Mouse (Mus musculus) kidney, postnatal 0 days (tissue): Measurements from ENCODE around the gene Dirc2. TPM values are rescaled to one million over a fixed set of nuclear protein-coding genes. Genes with fewer than 3 reads are reported as not detected.

Experiments used
- ATAC-seq: fragments of 200-750 bp; cut with Nextera tagmentation; replicated peaks from 2 replicates; pipeline ENCODE4 v1.8.0; 2017; ENCODE audit warnings: low read depth, moderate number of reproducible peaks, moderate TSS enrichment, moderate library complexity; ENCODE audit not compliant: low FRiP score
- DNase-seq: peaks from one replicate; pipeline ENCODE4 v3.0.0-alpha.2; 2016; ENCODE audit warnings: low spot score
- H3K27ac ChIP-seq: fragments of 300-500 bp; sonication (generic); 2 replicates; pipeline ENCODE4 v1.5.1; 2014; ENCODE audit warnings: mild to moderate bottlenecking
- H3K27me3 ChIP-seq: fragments of 300-500 bp; sonication (generic); 2 replicates; pipeline ENCODE4 v1.6.1; 2014; ENCODE audit warnings: low read length, mixed read lengths; ENCODE audit not compliant: insufficient read depth
- H3K36me3 ChIP-seq: fragments of 300-500 bp; sonication (generic); 2 replicates; pipeline ENCODE4 v1.6.1; 2014; ENCODE audit warnings: low read length, mixed read lengths; ENCODE audit not compliant: insufficient read depth
- H3K4me1 ChIP-seq: fragments of 300-500 bp; sonication (generic); replicated peaks from 2 replicates; pipeline ENCODE4 v1.6.1; 2014; ENCODE audit warnings: antibody characterized with exemption, low read length, mixed read lengths; ENCODE audit not compliant: insufficient read depth
- H3K4me2 ChIP-seq: fragments of 300-500 bp; sonication (generic); 2 replicates; pipeline ENCODE4 v1.6.1; 2014; ENCODE audit warnings: mild to moderate bottlenecking, low read length, moderate library complexity, mixed read lengths
- H3K4me3 ChIP-seq: fragments of 300-500 bp; sonication (generic); replicated peaks from 2 replicates; pipeline ENCODE4 v1.5.1; 2014; ENCODE audit warnings: low read depth, low read length
- H3K9ac ChIP-seq: fragments of 300-500 bp; sonication (generic); 2 replicates; pipeline ENCODE4 v1.6.1; 2014; ENCODE audit warnings: low read depth, low read length
- H3K9me3 ChIP-seq: fragments of 300-500 bp; sonication (generic); replicated peaks from 2 replicates; pipeline ENCODE4 v1.6.1; 2016; ENCODE audit warnings: low read length, inconsistent platforms, mixed read lengths
- CTCF ChIP-seq: IDR thresholded peaks from 2 replicates; pipeline ENCODE4 v1.5.1; 2016; ENCODE audit warnings: antibody characterized with exemption, low read depth, mild to moderate bottlenecking, moderate library complexity
- WGBS: fragments of 180-500 bp; shearing (Covaris S2); extraction: QIAGEN DNeasy Blood & Tissue Kit; methylation state at CpG from one replicate; pipeline ENCODE4 v1.1.7; 2014; 5-methylcytosine and 5-hydroxymethylcytosine counted together
- polyA plus RNA-seq: library from polyadenylated mRNA; unstranded; fragments of >200 nt; fragmentation: Nextera tagmentation; extraction: Ambion mirVana; gene quantifications from 2 replicates; pipeline ENCODE4 v1.2.1, GENCODE M21; 2015

Dirc2 gene
- polyA plus RNA-seq: 17.3 and 17.7 TPM in 2 replicates

DNA sequence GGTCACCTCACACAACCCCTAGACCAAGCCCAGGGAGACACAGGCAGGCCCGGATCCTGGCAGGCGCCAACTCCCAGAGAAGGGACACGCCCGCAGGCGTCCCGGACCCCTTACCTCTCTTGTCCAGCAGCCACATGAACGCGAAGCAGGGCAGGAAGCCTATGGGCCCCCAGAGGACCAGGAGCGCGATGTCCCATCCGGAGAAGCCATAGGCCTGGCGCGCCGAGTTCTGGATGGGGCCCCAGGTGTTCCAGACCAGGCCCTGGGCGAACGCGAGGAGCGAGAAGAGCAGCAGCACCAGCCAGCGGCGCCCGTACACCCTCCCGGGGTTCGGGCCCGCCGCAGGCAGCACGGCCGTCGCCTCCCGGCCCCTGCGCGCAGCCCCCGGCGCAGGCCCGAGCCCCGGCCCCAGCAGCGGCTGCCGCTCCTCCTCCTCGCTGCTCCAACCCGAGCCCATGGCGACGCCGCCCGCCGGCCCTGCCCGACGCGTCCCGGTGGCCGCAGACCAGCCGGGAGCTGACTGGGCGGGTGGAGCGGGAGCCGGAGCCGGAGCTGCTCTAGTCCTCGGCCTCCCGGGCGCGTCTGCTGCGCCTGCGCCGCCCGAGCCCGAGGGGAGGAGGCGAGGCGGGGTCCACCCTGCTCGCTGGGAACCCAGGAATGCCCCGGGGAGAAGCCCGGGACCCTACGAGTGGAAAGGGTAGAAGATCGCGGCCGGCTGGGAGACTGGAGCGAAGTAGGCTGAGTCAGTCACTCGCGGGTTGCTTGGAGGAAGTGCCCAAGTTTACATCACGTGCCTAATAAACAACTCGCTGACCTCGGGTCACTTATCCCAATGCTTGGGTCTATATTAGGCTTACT lies at the start of gene Dirc2:
TSS of gene Dirc2 (minus strand) at position 572 of the 858 bp plus-strand sequence.
- ATAC-seq (peak; percentile 82), DNase-seq (peak; percentile 83)
- Histone ChIP-seq H3K9ac (peak within 1 kb of the TSS; percentile 87), H3K9me3 (no peaks in the 10 kb centered on the region), H3K4me3 (peak within 1 kb of the TSS; percentile 82), H3K27me3 (no peaks in the 10 kb centered on the region), H3K27ac (peak within 1 kb of the TSS; percentile 60), H3K4me2 (peak within 1 kb of the TSS; percentile 93), H3K36me3 (no peaks in the 10 kb centered on the region), H3K4me1 (peaks cover 17% of the 10 kb centered on the region; the same call in 1 of the 2 replicates)
- no peak for TF ChIP-seq CTCF
- WGBS: 0% methylated on average over 70 of the region's 78 CpGs

DNA sequence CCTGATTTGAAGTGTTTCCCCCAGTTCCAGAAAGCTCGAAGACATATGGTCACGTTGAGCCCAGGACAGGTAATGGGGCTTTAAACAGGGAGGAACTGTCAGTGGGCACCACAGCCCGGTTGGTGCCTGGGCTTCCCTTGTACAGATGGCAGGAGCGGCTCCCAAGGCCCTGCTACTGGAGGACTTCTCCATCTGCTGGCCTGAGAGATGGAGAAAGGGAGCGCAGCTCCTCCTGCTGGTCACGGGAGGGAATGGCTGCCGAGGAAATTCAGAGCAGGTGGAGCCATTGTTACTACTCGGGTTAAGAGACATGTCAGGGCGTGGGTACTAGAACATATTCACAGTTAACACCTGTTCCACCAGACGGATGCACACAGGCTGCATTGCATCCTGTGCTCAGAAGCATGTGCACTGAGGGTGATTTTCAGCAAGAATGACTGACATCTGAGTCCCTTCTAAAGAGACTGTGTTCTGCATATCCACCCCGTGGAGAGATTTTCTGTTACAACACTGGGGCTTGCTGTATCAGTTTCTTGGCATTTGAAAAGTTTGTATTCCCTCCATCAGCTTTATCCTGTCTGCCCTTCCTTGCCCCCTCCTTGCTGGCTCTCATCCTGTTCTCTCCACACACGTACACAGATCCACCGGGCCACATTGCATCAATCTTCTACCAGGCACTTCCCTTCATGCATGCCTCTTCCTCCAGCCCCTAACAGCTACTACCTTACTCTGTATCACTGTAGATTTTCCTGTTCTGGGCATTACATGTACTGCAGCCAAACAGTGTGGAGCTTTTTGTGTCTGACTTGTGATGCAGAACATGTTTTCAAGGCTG lies 48.3 kb upstream of the Dirc2 start:
- H3K4me2 ChIP-seq: no peak overlapping the region
- no peak overlapping the region for H3K9ac ChIP-seq
- WGBS: 34% methylated on average over 13 of the region's 13 CpGs
- H3K36me3 ChIP-seq: no peaks in the 10 kb centered on the region
- H3K27ac ChIP-seq: no peak overlapping the region
- no peaks in the 10 kb centered on the region for H3K4me1 ChIP-seq
- ATAC-seq (peak; percentile 61; the same call in 1 of the 2 replicates), DNase-seq (peak; percentile 89)
- H3K9me3 ChIP-seq: no peaks in the 10 kb centered on the region
- peak; percentile 99 for TF ChIP-seq CTCF
- no peaks in the 10 kb centered on the region for H3K27me3 ChIP-seq
- no peak overlapping the region for H3K4me3 ChIP-seq

DNA sequence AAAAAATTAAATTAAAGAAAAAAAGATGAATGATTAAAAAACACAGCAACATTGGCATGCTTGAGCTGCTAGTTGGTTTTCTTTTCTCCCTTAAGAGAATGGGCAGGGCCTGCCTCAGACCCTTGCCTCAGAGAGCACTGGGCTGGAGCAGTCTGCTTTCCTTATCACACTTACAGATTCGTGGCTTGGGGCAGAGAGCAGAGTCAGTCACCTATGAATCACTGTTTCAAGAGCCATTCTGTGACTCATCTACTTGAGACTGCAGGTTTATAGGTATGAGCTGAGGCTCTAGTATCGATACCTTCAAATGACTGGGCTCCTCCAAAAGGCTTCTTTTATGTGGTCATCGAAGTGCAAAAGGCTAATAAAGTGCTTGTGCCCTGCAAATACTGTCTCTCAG lies 44.0 kb upstream of the Dirc2 start:
- no peaks in the 10 kb centered on the region for H3K9me3 ChIP-seq
- H3K9ac ChIP-seq: no peak overlapping the region
- H3K4me1 ChIP-seq: no peaks in the 10 kb centered on the region
- no peak overlapping the region for H3K27ac ChIP-seq
- H3K4me3 ChIP-seq: no peak overlapping the region
- DNase-seq (no peak), ATAC-seq (no peak)
- H3K36me3 ChIP-seq: no peaks in the 10 kb centered on the region
- H3K4me2 ChIP-seq: no peak overlapping the region
- no peaks in the 10 kb centered on the region for H3K27me3 ChIP-seq
- 41% methylated on average over 3 of the region's 3 CpGs for WGBS
- TF ChIP-seq CTCF: no peak

DNA sequence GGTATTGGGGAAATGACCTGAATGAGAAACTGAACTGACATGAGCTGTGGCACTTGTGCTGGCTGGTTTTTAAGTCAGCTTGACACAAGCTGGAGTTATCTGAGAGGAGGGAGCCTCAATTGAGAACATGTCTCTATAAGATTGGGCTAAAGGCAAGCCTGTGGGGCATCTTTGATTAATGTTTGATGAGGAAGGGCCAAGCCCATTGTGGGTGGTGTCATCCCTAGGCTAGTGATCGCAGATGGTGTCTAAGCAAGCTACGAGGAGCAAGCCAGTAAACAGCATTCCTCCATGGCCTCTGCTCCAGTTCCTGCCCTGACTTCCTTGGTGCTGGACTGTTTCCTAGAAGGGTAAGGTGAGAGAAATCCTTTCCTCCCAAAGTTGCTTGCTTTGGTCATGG lies 39.7 kb upstream of the Dirc2 start:
- H3K4me2 ChIP-seq: no peak overlapping the region
- no peak overlapping the region for H3K27ac ChIP-seq
- H3K4me3 ChIP-seq: no peak overlapping the region
- no peaks in the 10 kb centered on the region for H3K36me3 ChIP-seq
- DNase-seq (no peak), ATAC-seq (no peak)
- no peak for TF ChIP-seq CTCF
- no peaks in the 10 kb centered on the region for H3K9me3 ChIP-seq
- H3K27me3 ChIP-seq: no peaks in the 10 kb centered on the region
- no peaks in the 10 kb centered on the region for H3K4me1 ChIP-seq
- WGBS: 91% methylated on average over 2 of the region's 2 CpGs
- no peak overlapping the region for H3K9ac ChIP-seq

DNA sequence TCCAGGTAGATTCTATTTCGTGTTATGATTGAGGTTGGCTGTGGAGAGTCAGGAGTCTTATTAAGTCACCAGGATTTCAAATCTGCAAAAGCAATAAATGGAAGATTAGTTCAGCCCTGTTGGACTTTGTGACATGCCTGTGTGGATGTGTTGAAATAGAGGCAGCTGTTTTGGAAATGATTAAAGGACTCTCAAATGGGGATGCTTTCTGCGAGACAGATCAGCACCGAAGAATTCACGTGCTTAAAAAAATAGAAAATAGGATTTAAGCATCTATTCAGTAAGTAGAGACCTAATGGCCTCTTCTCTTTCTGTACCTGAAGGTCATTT lies 38.5 kb upstream of the Dirc2 start:
- Histone ChIP-seq H3K4me3 (no peak overlapping the region), H3K9me3 (no peaks in the 10 kb centered on the region), H3K36me3 (no peaks in the 10 kb centered on the region), H3K4me2 (no peak overlapping the region), H3K27ac (no peak overlapping the region), H3K9ac (no peak overlapping the region), H3K4me1 (no peaks in the 10 kb centered on the region), H3K27me3 (no peaks in the 10 kb centered on the region)
- no peak for ATAC-seq
- 80% methylated on average over 4 of the region's 4 CpGs for WGBS
- TF ChIP-seq CTCF: no peak
- peak; percentile 9 for DNase-seq

DNA sequence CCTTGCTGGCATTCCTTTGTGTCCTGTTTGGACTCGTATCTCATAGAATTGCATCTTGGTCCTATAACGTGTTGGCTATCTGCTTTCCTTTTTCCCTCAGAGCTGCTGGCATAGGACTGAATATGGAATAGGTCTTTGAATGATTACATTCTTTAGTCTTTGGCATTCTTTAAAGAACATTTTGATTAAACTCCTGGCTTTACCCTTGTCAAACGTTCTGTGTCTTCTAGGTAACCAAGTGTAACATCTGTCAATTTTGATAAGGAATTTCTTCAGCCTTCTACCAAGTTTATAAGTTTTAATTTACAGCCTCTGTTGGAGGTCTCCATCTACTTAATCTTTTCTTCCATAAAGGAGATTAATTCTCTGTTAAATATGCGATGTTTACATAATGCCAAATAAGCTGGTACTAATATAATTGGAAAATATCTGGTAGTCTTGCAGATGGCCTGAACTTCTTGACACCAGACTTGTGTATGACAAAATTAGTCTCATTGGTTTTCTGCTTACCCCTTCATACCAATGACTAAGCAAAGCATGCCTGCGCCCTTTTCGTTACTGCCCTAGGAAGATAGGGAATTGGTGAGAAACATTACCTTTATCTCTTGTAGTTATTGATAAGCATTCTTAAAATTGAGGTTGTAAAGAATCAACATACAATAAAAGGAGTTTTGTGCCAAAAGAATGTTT lies 38.0 kb upstream of the Dirc2 start:
- WGBS: 88% methylated on average over 6 of the region's 6 CpGs
- no peak for ATAC-seq
- Histone ChIP-seq H3K27me3 (no peaks in the 10 kb centered on the region), H3K4me1 (no peaks in the 10 kb centered on the region), H3K4me2 (no peak overlapping the region), H3K4me3 (no peak overlapping the region), H3K36me3 (no peaks in the 10 kb centered on the region), H3K9ac (no peak overlapping the region), H3K27ac (no peak overlapping the region), H3K9me3 (no peaks in the 10 kb centered on the region)
- no peak for DNase-seq
- no peak for TF ChIP-seq CTCF
